Mouse (Mus musculus) lung, postnatal 14 days (tissue): ENCODE results near the gene Gm10490.
"Not testable (repeated sequence)": the region's sequence is repeated elsewhere in the genome, so short reads cannot be mapped to it uniquely, and the experiment has no call there.

Experiments used
- DNase-seq: peaks from one replicate; pipeline ENCODE4 v3.0.0; 2021

Gm10490 gene

DNA sequence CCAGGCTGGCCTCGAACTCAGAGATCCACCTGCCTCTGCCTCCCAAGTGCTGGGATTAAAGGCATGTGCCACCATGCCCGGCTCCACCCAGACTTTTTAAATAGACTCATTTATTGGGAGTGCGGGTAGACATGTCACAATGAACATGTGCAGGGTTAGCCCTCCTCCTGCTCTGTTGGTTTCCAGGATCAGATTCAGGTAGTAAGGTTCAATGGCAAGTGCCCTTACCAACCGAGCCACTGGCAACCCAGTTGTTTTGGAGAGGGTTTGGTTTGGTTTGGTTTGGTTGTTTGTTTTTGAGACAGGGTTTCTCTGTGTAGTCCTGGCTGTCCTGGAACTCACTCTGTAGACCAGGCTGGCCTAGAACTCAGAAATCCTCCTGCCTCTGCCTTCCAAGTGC lies at the start of gene Gm10490:
Gm10490 (plus strand) TSS at position 301 of the 400 bp plus-strand sequence.
- DNase-seq = not testable (repeated sequence)

GRCm38 (mm10) chrX:7863181-7863580 lies 46.2 kb upstream of the Gm10490 start:
- no peak for DNase-seq

- no peak for DNase-seq
These were observed 44.8 kb upstream of the Gm10490 start for GRCm38 (mm10) chrX:7864551-7864950.

DNA sequence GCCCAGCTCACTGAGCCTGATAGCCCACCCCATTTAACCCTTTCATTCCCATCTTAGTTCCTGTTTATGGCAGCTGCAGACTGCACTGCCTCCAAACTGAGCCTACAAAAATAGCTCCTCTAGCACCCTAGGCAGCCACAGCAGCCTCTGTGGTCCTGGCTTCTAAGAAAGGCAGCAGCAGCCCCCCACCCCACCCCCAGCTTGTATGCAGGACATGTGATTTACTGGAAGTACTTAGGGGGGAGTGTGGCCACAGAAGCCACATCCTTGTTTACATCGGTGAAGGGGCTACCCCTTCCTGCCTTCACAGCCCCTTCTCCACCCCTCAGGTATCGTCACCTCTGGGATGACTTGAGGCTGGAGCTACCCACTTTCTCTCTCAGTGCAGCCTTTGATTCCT lies 44.0 kb upstream of the Gm10490 start:
- no peak for DNase-seq

DNA sequence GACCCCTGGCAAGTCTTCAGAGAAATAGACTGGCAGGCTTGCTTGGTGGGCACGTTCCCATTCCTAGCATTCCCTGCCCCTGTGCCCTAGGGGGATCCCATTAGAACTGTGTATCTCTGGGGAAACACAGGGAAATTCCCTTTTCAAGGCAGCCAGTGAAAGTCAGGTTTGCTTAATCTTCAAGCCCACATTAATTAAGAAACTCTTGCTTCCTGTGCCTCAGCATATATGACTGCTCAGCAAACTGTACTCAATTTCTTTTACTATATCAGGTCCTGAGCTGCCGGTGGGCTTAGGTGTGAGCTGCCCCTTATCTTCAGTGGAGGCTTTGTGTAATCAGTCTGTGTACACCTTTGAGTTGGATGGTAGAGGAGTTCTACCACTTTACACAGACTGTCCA lies 43.6 kb upstream of the Gm10490 start:
- no peak for DNase-seq

DNA sequence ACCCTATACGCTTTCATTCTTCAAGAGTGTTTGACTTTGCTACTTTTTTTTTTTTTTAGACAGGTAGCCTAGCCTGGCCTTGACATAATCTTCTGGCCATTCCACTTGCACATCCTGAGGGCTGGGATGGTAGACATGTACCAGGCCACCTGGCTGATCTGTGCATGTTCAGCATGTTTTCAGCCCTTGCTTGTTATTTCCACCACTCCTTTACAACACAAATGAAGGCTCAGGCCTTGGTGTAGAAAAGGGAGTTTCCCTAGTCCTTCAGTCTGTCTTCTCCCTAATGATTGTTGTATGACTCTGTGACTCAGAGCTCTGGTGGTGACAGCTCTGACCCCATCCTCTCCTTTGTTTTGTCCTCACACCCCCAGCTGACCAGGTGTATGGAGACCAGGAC lies 42.2 kb upstream of the Gm10490 start:
- no peak for DNase-seq

DNA sequence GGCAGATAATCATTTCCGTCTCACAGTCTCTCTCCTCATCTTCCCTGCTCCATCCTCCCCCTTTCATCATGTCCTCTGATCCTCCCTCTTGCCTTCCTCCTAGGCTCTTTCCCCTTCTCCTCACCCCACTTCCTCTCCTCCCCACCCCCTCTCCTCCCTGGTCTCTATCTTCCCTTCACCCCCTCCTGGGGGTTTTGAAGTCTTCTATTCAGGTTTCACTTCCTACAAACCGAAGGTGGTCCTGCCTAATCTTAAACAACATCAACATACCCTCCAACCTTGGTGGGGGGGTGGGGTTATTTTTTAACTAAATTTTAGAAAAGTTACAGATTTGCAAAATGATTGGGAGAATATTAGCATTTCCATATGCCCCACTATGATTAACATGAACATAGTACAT lies 40.8 kb upstream of the Gm10490 start:
- no peak for DNase-seq

DNA sequence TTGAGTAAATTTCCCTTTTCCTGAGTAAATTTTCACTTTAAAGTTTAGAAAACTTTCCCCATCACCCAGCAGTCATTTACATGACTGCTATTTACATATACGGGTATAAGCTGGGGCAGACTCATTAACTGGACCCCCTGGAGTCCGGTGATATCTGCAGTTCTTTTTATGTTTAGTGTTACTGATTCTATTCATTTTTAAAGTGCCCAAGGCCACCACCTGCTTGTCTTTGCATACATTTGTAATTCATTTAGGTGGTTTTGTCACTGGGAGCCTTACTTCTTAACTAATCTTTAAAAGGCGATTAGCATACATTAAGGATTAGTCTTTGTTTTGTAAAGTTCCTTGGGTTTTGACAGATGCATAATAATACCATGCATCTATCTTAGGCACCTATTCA lies 39.5 kb upstream of the Gm10490 start:
- no peak for DNase-seq

DNA sequence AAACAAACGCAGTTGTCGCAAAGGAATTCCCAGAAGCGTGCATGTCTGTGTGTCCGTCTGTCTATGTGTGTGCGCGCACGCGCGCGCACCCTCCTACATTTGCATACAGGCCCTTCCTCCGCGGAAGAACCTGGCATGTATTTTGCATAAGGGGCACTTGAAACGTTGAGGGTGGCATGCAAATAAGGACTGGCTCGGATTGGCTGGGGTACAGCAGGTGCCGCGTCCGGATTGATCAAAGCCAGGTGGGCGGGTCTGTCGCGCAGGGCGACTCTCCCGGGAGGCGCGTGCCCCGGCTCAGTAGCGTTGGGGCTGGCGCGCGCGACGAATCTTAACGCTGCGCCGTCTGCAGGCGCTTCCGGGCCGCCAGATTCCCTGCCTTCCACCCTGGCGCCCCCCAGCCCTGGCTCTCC lies 31.3 kb upstream of the Gm10490 start, which contains the start of gene Pim2:
Pim2 (plus strand) TSS at position 256 of the 413 bp plus-strand sequence.
- DNase-seq = peak; percentile 76

GRCm38 (mm10) chrX:7878495-7878894 lies 30.8 kb upstream of the Gm10490 start:
- DNase-seq = no peak

DNA sequence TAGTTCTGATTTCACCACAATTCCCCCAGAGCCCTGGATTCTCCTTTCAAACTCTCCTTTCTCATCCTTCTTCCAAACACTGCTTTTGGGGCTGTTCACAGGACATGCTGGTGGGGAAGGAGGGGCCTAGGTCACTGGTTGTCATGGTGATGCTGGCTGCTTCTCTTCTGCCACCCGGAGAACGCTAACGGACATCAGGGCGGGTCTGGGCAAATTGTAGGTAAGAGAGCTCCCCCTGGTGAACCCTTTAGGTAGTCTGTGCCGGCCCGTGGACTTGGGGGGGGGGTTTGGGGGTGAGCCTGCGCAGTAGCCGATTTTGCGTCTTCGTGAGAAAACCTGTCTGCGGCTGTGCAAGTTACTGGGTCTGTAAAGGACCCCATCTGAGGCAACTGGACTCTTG lies 29.5 kb upstream of the Gm10490 start:
- peak; percentile 63 for DNase-seq

GRCm38 (mm10) chrX:7883841-7884567 lies 25.3 kb upstream of the Gm10490 start, which contains the start of gene Slc35a2:
Gene Slc35a2, plus strand, starts transcription at chrX:7884028.
- peak; percentile 84 for DNase-seq

DNA sequence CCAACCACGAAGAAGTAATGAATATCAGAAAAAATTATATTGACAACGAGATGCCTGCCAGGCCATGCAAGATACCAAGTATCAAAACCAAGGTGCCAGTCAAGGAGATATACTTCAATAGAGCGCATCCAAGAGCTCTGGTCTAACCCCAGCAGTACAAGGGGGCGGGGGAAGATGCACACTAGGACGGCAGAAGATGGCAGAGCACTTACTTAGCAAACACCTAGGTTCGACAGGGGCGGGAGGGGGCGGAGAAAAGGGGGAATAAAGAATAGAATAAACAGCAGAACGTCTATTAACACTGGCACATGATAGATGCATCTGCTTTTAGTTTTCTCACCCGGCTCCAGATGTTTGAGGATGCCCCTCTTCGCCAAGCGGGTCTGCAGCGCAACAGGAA lies 11.1 kb upstream of the Gm10490 start:
- DNase-seq = no peak

GRCm38 (mm10) chrX:7898880-7899874 lies 10.2 kb upstream of the Gm10490 start, which contains the start of the genes Pqbp1 and Timm17b:
Gene Pqbp1, minus strand, starts transcription at chrX:7899269.
Gene Timm17b, plus strand, starts transcription at chrX:7899357.
- DNase-seq = peak; percentile 86

GRCm38 (mm10) chrX:7904441-7904840 lies 4.9 kb upstream of the Gm10490 start:
- DNase-seq = no peak

GRCm38 (mm10) chrX:7907735-7908134 lies 1.6 kb upstream of the Gm10490 start, which contains the start of gene Gm10491:
Gene Gm10491, minus strand, starts transcription at chrX:7907835.
- DNase-seq = no peak

DNA sequence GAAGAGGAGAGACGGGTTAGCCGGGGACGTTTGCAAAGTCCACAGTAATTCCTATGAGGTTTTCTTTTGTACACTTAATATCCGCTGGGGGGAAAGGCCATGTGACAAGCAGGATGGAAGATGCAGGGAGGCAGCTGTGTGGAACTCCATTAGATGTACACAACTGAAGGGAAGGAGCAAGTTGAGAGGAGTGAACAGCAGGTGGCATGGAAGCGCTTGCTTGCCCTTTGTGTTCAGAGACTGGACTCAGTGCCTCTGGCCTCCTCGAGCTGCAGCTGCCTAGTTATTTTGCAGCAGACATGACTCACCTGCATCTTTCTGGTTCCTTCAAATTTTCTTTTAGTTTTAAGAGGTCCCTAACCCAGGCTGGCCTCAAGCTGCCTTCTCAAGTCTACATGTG lies 1.1 kb downstream of the Gm10490 start:
- no peak for DNase-seq

DNA sequence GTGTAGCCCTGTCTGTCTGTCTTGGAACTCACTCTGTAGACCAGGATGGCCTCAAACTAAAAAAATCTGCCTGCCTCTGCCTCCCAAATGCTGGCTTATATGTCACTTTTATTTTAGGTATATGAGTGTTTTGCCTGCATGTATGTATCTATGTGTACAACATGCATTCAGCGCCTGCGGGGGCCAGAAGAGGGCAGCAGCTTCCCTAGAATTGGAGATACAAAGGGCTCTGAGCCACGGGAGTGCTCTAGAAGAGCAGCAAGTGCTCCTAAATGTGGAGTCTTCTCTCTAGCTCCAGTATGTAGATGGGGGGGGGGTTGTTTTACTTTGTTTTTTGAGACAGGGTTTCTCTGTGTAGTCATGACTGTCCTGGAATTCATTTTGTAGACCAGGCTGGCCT lies 6.3 kb downstream of the Gm10490 start:
- DNase-seq = peak; percentile 18

GRCm38 (mm10) chrX:7917960-7918359 lies 8.6 kb downstream of the Gm10490 start:
- DNase-seq = not testable (repeated sequence)

GRCm38 (mm10) chrX:7919601-7920383 lies 10.4 kb downstream of the Gm10490 start, which contains the start of gene Pcsk1n:
Gene Pcsk1n, plus strand, starts transcription at chrX:7919822.
- no peak for DNase-seq

- DNase-seq = no peak
These were observed 12.7 kb downstream of the Gm10490 start for GRCm38 (mm10) chrX:7922032-7922431.

DNA sequence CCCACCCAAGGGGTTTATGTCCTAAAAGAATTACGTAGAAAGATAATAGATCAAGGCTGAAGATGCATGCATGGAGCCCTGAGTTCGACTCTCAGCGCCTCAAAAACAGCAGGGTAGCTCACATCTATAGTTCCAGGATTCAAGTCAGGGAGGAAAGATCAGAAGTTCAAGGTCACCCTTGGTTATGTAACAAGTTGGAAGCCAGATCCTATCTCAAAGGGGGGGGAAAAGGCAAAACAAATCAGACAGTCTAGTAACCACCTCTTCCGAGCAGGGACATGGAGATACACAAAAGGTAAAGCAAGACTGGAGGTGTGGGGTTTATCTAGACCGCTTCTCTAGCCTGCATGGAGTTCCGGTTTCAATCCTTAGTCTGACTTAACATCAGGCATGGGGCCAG lies 16.9 kb downstream of the Gm10490 start:
- DNase-seq = no peak

DNA sequence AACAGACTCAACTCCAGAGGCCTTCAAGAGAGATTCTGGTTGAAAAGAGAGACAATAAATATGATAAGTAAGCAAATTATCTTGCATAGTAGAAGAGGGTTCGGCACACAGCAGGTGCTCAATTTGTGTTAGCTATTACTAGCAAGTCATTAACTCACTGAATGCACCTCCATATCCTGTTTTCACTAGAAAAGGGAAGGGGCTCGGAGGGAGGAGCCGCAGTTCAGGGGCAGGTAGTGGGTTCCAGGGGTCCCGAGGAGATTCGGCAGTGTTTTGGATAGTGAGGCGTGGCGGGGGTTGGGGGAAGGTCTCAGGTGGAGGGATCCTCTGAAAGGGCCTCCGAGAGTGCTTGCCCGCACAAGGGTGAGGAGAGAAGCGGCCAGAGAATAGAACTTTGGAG lies 17.8 kb downstream of the Gm10490 start:
- no peak for DNase-seq
